8 mouse cellular contexts compared by ENCODE assay signal in the genomic region with DNA sequence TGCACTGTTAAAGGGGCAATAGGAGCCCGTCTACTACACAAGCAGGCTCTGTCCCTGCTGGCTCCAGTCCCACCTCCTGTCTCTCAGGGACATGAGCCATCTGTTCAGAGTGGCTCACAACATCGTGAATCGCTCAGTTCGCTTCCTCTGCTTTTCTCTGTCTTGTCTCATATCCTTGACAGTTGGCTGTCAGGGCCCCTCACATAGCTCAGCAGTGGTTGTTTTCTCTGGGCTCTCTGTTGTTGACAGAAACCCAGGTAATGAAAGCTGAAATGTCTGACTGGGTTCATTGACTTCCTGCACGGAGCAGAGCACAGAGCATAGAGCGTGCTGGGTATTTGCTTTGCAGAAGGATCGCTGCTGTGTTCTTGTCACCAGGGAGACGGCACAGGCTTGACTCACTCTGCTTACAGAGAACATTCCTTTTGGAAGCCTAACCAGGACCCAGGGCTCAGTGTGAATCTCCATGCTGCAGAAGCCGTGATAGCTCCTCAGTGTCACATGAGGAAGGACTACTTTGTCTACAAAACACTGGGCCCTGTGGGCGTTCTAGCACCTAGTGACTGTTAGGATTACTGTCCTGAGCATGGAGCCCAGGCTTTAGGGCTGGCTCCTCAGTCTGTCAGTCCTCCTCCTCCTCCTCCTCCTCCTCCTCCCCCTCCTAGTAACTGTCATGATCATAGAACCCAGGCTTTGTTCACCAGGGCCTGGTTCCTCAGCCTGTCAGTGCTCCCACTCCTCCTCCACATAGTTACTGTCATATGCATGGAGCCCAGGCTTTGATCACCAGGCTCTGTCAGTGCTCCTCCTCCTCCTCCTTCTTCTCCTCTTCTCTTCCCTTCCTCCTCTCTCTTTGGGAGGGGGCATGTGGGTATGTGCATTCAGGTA.
DNase-seq lines count a peak whose midpoint lies in the region; ATAC-seq and TF ChIP-seq lines count a peak whose summit lies in the region.

No protein-coding gene starts in this region.

- 0 out of 2 replicates have a peak overlapping the region, but pooled peaks have one; percentile 10 for H3K4me3 ChIP-seq in heart, embryonic 12.5 days
- no peak overlapping the region for H3K4me3 ChIP-seq in kidney, embryonic 14.5 days (ENCODE audit: low read length)
- no peak overlapping the region for H3K4me3 ChIP-seq in midbrain, postnatal 0 days (ENCODE audit: low read depth, low read length)

- H3K36me3 ChIP-seq in heart, embryonic 12.5 days, result no peaks in the 10 kb centered on the region
- H3K36me3 ChIP-seq in kidney, embryonic 14.5 days (ENCODE audit: control insufficient read depth, insufficient read depth, low read length), result no peaks in the 10 kb centered on the region
- no peaks in the 10 kb centered on the region for H3K36me3 ChIP-seq in midbrain, postnatal 0 days (ENCODE audit: insufficient read depth, low read length)

- no peak overlapping the region; the same call in 1 of the 2 replicates for H3K9ac ChIP-seq in heart, embryonic 12.5 days
- H3K9ac ChIP-seq in kidney, embryonic 14.5 days (ENCODE audit: low read depth, low read length), result peak overlapping the region; percentile 19; the same call in 1 of the 2 replicates
- no peak overlapping the region for H3K9ac ChIP-seq in midbrain, postnatal 0 days (replicated peaks; ENCODE audit: low read length, poor library complexity, severe bottlenecking)

- no peaks in the 10 kb centered on the region for H3K9me3 ChIP-seq in heart, embryonic 12.5 days (replicated peaks)
- no peaks in the 10 kb centered on the region for H3K9me3 ChIP-seq in kidney, embryonic 14.5 days (ENCODE audit: control insufficient read depth, low read length)
- no peaks in the 10 kb centered on the region for H3K9me3 ChIP-seq in midbrain, postnatal 0 days (ENCODE audit: low read length)

- ATAC-seq in heart, embryonic 12.5 days (ENCODE audit: insufficient number of reproducible peaks, low FRiP score), result peak; percentile 60
- ATAC-seq in kidney, embryonic 14.5 days (ENCODE audit: low FRiP score, low TSS enrichment), result peak; percentile 91
- ATAC-seq in midbrain, postnatal 0 days (ENCODE audit: low FRiP score), result peak; percentile 70
- no peak for ATAC-seq in erythroblast, adult 5-6 weeks (replicated peaks; ENCODE audit: low FRiP score, poor library complexity, severe bottlenecking)

- H3K4me1 ChIP-seq in heart, embryonic 12.5 days (replicated peaks), result peaks cover 63% of the 10 kb centered on the region
- H3K4me1 ChIP-seq in kidney, embryonic 14.5 days (ENCODE audit: control insufficient read depth, insufficient read depth, low read length), result peaks cover 11% of the 10 kb centered on the region
- H3K4me1 ChIP-seq in midbrain, postnatal 0 days (ENCODE audit: insufficient read depth, low read length), result no peaks in the 10 kb centered on the region

- DNase-seq in adrenal gland, postnatal 25 days, result peak; percentile 65
- peak; percentile 37 for DNase-seq in embryo, embryonic 11 days
- DNase-seq in left cerebral cortex, postnatal 4 days, result peak; percentile 88
- peak; percentile 81 for DNase-seq in midbrain, postnatal 0 days (ENCODE audit: low spot score)
- DNase-seq in urinary bladder, postnatal 25 days (ENCODE audit: low spot score), result peak; percentile 45

- peak overlapping the region; percentile 80 for H3K27ac ChIP-seq in heart, embryonic 12.5 days (ENCODE audit: poor library complexity, severe bottlenecking)
- peak overlapping the region; percentile 74 for H3K27ac ChIP-seq in kidney, embryonic 14.5 days (ENCODE audit: low read depth, low read length)
- 0 out of 2 replicates have a peak overlapping the region, but pooled peaks have one; percentile 4 for H3K27ac ChIP-seq in midbrain, postnatal 0 days (ENCODE audit: low read depth, low read length)

- TF ChIP-seq CTCF in midbrain, postnatal 0 days (IDR thresholded peaks at IDR 0.05), result no peak

- intact Hi-C loops in left cerebral cortex, postnatal 4 days (cut with DNase I), result no loop called here

- WGBS in heart, embryonic 12.5 days, result 13% methylated on average over 10 of the region's 10 CpGs
- WGBS in kidney, embryonic 14.5 days, result 15% methylated on average over 10 of the region's 10 CpGs
- 31% methylated on average over 10 of the region's 10 CpGs for whole genome bisulfite sequencing in midbrain, postnatal 0 days

- H3K27me3 ChIP-seq in heart, embryonic 12.5 days (replicated peaks), result no peaks in the 10 kb centered on the region
- no peaks in the 10 kb centered on the region for H3K27me3 ChIP-seq in kidney, embryonic 14.5 days (ENCODE audit: control insufficient read depth, insufficient read depth, low read length)
- H3K27me3 ChIP-seq in midbrain, postnatal 0 days (ENCODE audit: insufficient read depth, low read length), result no peaks in the 10 kb centered on the region

- peak overlapping the region; percentile 45 for H3K4me2 ChIP-seq in heart, embryonic 12.5 days
- no peak overlapping the region for H3K4me2 ChIP-seq in kidney, embryonic 14.5 days (replicated peaks; ENCODE audit: low read depth, low read length)
- no peak overlapping the region for H3K4me2 ChIP-seq in midbrain, postnatal 0 days (ENCODE audit: low read depth, low read length, poor library complexity, severe bottlenecking)

Comparison
In these comparisons a context has a peak if more than half of its experiments do, and no peak if none do; other contexts are left out.
1. DNase-seq: peak in every context shown above with its lines; median percentile 88 in left cerebral cortex, postnatal 4 days; 81 in midbrain, postnatal 0 days; 65 in adrenal gland, postnatal 25 days; 45 in urinary bladder, postnatal 25 days; 37 in embryo, embryonic 11 days.
2. H3K27ac ChIP-seq: peak in every context shown above with its lines; median percentile 80 in heart, embryonic 12.5 days; 74 in kidney, embryonic 14.5 days; 4 in midbrain, postnatal 0 days.